Mouse (Mus musculus) forebrain, postnatal 0 days (tissue): ENCODE measurements around the gene Syt14. TPM values are rescaled to one million over a fixed set of nuclear protein-coding genes. Genes with fewer than 3 reads are reported as not detected.

Experiments
- ATAC-seq: fragments of 200-750 bp; cut with Nextera tagmentation; 2 replicates; pipeline ENCODE4 v1.8.0; 2017; ENCODE audit warnings: mild to moderate bottlenecking, moderate library complexity
- DNase-seq: peaks from one replicate; pipeline ENCODE4 v3.0.0-alpha.2; 2015
- H3K27ac ChIP-seq: fragments of 300-500 bp; sonication (generic); 2 replicates; pipeline ENCODE4 v1.5.1; 2014; ENCODE audit warnings: low read depth, mild to moderate bottlenecking, antibody characterized with exemption, low read length, moderate library complexity, mixed read lengths
- H3K27me3 ChIP-seq: fragments of 300-500 bp; sonication (generic); 2 replicates; pipeline ENCODE4 v1.6.1; 2014; ENCODE audit warnings: mild to moderate bottlenecking, low read length, mixed read lengths; ENCODE audit not compliant: insufficient read depth
- H3K36me3 ChIP-seq: fragments of 300-500 bp; sonication (generic); 2 replicates; pipeline ENCODE4 v1.6.1; 2014; ENCODE audit warnings: mild to moderate bottlenecking, moderate library complexity; ENCODE audit not compliant: insufficient read depth
- H3K4me1 ChIP-seq: fragments of 300-500 bp; sonication (generic); 2 replicates; pipeline ENCODE4 v1.6.1; 2014; ENCODE audit warnings: antibody characterized with exemption; ENCODE audit not compliant: insufficient read depth
- H3K4me2 ChIP-seq: fragments of 300-500 bp; sonication (generic); 2 replicates; pipeline ENCODE4 v1.6.1; 2014; ENCODE audit warnings: low read depth, mild to moderate bottlenecking, moderate library complexity
- H3K4me3 ChIP-seq: fragments of 300-500 bp; sonication (generic); 2 replicates; pipeline ENCODE4 v1.5.1; 2014; ENCODE audit warnings: low read depth, low read length, mixed read lengths
- H3K9ac ChIP-seq: fragments of 300-500 bp; sonication (generic); 2 replicates; pipeline ENCODE4 v1.6.1; 2014; ENCODE audit warnings: mild to moderate bottlenecking
- H3K9me3 ChIP-seq: fragments of 300-500 bp; sonication (generic); 2 replicates; pipeline ENCODE4 v1.6.1; 2016; ENCODE audit warnings: low read length
- CTCF ChIP-seq: sonication (generic); IDR thresholded peaks from 2 replicates; pipeline ENCODE4 v1.5.1; 2016; ENCODE audit warnings: antibody characterized with exemption, control low read depth, low read depth
- WGBS: fragments of 180-500 bp; shearing (Covaris S2); extraction: QIAGEN DNeasy Blood & Tissue Kit; methylation state at CpG from one replicate; pipeline ENCODE4 v1.1.7; 2014; 5-methylcytosine and 5-hydroxymethylcytosine counted together
- polyA plus RNA-seq: library from polyadenylated mRNA; unstranded; fragments of >200 nt; fragmentation: Nextera tagmentation; extraction: Ambion mirVana; gene quantifications from 2 replicates; pipeline ENCODE4 v1.2.1, GENCODE M21; 2015
- total RNA-seq: library from RNA; depleted of rRNA; stranded (reverse); fragments of >200 nt; gene quantifications from 2 replicates; pipeline ENCODE4 v1.2.3, GENCODE M21; 2014

Gene Syt14
- total and polyA plus RNA-seq, 2 experiments from 2014 or later, result 4.6 to 16.7 TPM

DNA sequence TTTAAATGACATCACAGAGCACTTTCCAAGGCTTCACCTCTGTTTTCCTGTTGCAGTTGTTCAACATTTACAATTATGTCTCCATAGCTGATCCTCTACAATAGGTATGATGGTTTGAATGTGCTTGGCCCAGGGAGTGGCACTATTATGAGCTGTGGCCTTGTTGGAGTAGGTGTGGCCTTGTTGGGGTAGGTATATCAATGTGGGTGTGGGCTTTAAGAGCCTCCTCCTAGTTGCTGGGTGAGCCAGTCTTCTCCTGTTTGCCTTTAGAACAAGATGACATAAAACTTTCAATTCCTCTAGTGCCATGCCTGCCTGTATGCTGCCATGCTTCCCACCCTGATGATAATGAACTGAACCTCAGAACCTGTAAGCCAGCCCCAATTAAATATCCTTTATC lies 42.1 kb downstream of the Syt14 start:
- DNase-seq, result no peak
- H3K27me3 ChIP-seq, result no peaks in the 10 kb centered on the region

DNA sequence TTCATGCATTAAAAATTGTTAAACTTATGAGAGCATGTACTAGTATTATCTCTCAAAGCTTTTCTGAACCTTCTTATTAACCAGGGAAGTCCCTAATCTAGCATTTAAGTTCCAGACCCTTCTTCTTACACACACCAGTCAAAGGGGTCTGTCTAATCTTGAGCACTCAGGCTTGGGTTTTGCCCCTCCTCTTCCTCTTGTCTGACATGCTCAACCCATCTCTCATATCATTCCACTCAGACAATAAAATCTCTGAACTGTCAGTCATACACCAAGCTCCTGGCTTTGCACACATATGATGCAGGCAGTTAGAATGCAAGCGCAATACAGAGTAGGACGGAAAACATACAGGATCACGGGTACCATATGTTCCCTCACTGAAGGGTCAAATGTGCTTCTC lies 48.4 kb downstream of the Syt14 start:
- no peak for DNase-seq
- no peaks in the 10 kb centered on the region for H3K27me3 ChIP-seq
- H3K36me3 ChIP-seq, result no peaks in the 10 kb centered on the region
- H3K9me3 ChIP-seq, result no peaks in the 10 kb centered on the region
- H3K27ac ChIP-seq, result no peak overlapping the region
- WGBS, result 88% methylated on average over 3 of the region's 3 CpGs
- no peak for ATAC-seq
- no peaks in the 10 kb centered on the region for H3K4me1 ChIP-seq
- no peak for TF ChIP-seq CTCF
- no peak overlapping the region for H3K9ac ChIP-seq
- no peak overlapping the region for H3K4me2 ChIP-seq
- no peak overlapping the region for H3K4me3 ChIP-seq

More for the DNA sequence above, 42.1 kb downstream of the Syt14 start:
- TF ChIP-seq CTCF, result no peak
- Histone ChIP-seq H3K27ac (no peak overlapping the region), H3K4me2 (no peak overlapping the region), H3K4me1 (no peaks in the 10 kb centered on the region), H3K4me3 (no peak overlapping the region), H3K36me3 (no peaks in the 10 kb centered on the region), H3K9ac (no peak overlapping the region), H3K9me3 (no peaks in the 10 kb centered on the region)
- no peak for ATAC-seq

DNA sequence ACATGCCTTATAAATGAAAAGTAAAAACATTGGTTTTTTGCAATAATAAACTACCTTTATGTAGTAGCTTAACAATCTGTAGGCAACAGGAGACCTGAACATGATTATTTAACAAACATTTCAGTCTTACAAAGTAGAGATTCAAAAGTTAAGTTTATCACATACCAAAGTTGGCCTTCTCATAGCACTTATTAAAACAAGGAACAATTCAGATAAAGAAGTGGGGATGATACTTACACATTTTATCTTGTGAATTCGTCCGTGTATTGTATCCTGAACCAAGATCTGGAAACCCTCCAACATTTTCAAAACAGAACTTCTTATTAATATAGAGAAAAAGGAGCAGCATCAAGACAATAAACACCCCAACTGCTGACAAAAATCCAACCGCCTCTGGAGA lies 49.1 kb downstream of the Syt14 start:
- no peaks in the 10 kb centered on the region for H3K4me1 ChIP-seq
- H3K27ac ChIP-seq, result no peak overlapping the region
- no peaks in the 10 kb centered on the region for H3K9me3 ChIP-seq
- TF ChIP-seq CTCF, result no peak
- H3K4me3 ChIP-seq, result no peak overlapping the region
- H3K27me3 ChIP-seq, result no peaks in the 10 kb centered on the region
- no peak for DNase-seq
- H3K36me3 ChIP-seq, result no peaks in the 10 kb centered on the region
- H3K4me2 ChIP-seq, result no peak overlapping the region
- no peak for ATAC-seq
- no peak overlapping the region for H3K9ac ChIP-seq
- WGBS, result 74% methylated on average over 3 of the region's 3 CpGs

DNA sequence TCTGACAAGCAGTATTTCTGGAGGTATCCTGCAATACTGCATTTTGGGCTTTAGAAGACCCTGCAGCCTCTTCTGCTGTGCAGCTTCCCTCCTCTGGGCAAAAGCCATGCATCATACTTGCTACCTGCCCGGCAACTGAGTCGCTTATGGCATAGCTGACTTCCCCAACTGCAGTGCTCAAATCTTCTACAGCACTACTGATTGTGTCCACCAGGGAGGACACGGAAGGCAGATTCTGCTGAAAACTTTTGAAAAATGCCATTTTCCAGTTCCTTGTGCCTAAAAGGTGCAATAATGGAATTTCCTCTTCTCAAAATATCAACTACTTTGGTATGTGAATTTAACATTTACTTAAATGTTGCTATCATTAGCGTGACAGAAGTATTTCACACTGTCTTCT lies 51.2 kb downstream of the Syt14 start:
- no peak for ATAC-seq

DNA sequence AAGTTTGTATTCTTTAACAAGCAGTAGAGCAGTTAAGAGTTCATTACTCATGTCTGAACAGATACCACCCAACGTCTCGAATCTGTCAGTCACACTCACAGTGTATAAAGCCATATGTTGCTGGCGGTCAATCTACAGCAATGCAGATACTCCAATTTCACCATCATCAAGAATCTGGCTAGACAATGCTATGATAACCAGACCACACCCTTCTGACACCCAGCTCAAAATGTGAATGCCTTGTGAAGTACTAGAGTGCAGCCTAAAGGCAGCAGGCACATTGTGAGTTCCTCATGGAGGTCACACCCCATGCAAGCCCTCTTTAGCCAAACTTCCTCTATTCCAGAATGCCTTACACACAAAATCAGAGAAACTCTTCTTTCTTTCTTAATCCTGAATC lies 53.9 kb downstream of the Syt14 start:
- DNase-seq (no peak), ATAC-seq (no peak)
- TF ChIP-seq CTCF, result no peak
- Histone ChIP-seq H3K36me3 (peaks cover 11% of the 10 kb centered on the region; the same call in 1 of the 2 replicates), H3K9ac (no peak overlapping the region), H3K4me1 (no peaks in the 10 kb centered on the region), H3K4me3 (no peak overlapping the region), H3K27me3 (no peaks in the 10 kb centered on the region), H3K9me3 (no peaks in the 10 kb centered on the region), H3K4me2 (no peak overlapping the region), H3K27ac (no peak overlapping the region)
- WGBS, result 86% methylated on average over 3 of the region's 3 CpGs

More for the DNA sequence above, 51.2 kb downstream of the Syt14 start:
- 85% methylated on average over 4 of the region's 4 CpGs for WGBS
- DNase-seq, result no peak
- H3K27me3 ChIP-seq, result no peaks in the 10 kb centered on the region
- H3K27ac ChIP-seq, result no peak overlapping the region
- H3K9me3 ChIP-seq, result no peaks in the 10 kb centered on the region
- no peak overlapping the region for H3K4me2 ChIP-seq
- no peak overlapping the region for H3K4me3 ChIP-seq
- H3K4me1 ChIP-seq, result no peaks in the 10 kb centered on the region
- no peak overlapping the region for H3K9ac ChIP-seq
- no peaks in the 10 kb centered on the region for H3K36me3 ChIP-seq
- TF ChIP-seq CTCF, result no peak; the same call in 1 of the 2 replicates

DNA sequence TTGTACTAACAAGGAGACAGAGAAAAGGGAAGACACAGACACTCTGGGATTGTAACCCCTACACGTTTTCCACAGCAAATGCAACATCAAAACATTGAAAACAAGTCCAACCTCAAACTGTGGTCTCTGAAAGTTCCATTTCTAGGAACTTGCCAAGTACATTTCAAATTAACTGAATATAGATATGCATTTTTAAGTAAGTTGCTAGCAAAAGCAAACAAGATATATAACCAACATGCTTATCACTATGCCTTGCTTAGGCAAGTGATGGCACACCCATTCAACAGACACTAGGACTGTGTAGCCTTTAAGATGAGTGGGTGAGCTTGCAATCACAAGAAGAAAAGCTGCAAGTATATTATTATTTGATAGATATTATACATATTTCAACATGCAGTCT lies 54.5 kb downstream of the Syt14 start:
- whole genome bisulfite sequencing, result 77% methylated on average over 1 of the region's 1 CpGs
- no peak overlapping the region for H3K4me2 ChIP-seq
- no peak for DNase-seq

DNA sequence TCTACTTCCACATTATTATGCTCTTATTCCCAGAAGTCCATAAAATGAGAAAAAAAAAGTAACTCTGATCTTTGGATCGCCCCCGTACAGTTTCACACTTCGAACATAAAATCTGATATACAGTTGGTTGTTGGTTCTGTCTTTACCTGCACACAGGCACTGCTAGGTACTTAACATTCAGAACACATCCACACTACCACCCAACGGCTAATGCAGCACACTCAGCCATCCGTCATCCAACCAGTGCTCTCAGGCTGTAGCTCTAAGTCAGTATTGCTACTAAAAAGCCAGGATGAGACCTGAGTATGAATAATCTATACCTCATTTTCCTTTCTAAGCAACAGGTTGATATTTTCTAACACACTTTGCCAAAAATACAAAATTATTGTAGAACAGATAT lies 73.3 kb downstream of the Syt14 start:
- H3K4me3 ChIP-seq, result no peak overlapping the region
- ATAC-seq, result no peak
- H3K9ac ChIP-seq, result no peak overlapping the region
- no peaks in the 10 kb centered on the region for H3K27me3 ChIP-seq
- H3K4me2 ChIP-seq, result no peak overlapping the region
- 79% methylated on average over 5 of the region's 5 CpGs for WGBS
- no peak for TF ChIP-seq CTCF
- no peaks in the 10 kb centered on the region for H3K9me3 ChIP-seq
- no peak overlapping the region for H3K27ac ChIP-seq
- no peak for DNase-seq
- no peaks in the 10 kb centered on the region for H3K4me1 ChIP-seq
- H3K36me3 ChIP-seq, result no peaks in the 10 kb centered on the region

More for the DNA sequence above, 54.5 kb downstream of the Syt14 start:
- no peak overlapping the region for H3K27ac ChIP-seq
- peaks cover 11% of the 10 kb centered on the region; the same call in 1 of the 2 replicates for H3K36me3 ChIP-seq
- no peaks in the 10 kb centered on the region for H3K4me1 ChIP-seq
- H3K4me3 ChIP-seq, result no peak overlapping the region
- no peaks in the 10 kb centered on the region for H3K27me3 ChIP-seq
- no peaks in the 10 kb centered on the region for H3K9me3 ChIP-seq
- H3K9ac ChIP-seq, result no peak overlapping the region
- no peak for TF ChIP-seq CTCF
- no peak for ATAC-seq

DNA sequence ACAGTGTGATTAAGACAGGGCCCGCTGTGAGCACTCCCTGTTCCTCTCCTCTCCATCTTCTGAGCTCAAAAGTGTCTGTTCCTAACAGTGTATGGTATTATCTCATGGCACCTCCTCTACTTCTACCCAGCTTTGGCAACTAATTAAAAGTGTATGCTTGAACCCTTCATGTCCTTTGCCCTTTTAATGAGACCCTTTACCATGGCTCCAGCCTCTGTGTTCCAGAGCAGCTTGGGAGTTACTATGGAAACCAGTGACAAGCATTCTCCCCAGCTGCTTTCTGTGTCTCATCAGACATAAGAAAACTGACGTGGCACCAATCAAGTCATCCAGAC lies 87.8 kb downstream of the Syt14 start:
- Histone ChIP-seq H3K4me2 (peak overlapping the region; percentile 23; the same call in 1 of the 2 replicates), H3K36me3 (no peaks in the 10 kb centered on the region; the same call in 1 of the 2 replicates), H3K4me3 (no peak overlapping the region), H3K27me3 (no peaks in the 10 kb centered on the region), H3K4me1 (peaks cover 6% of the 10 kb centered on the region; the same call in 1 of the 2 replicates), H3K9ac (no peak overlapping the region), H3K27ac (peak overlapping the region; percentile 85), H3K9me3 (no peaks in the 10 kb centered on the region)
- DNase-seq, result peak; percentile 41
- peak; percentile 78 for ATAC-seq
- WGBS, result 8% methylated on average over 2 of the region's 2 CpGs
- TF ChIP-seq CTCF, result no peak
